Mouse (Mus musculus) MEL (cell line): ENCODE measurements around the gene Decr2. TPM values are rescaled to one million over a fixed set of nuclear protein-coding genes. Genes with fewer than 3 reads are reported as not detected.

Experiments used
- DNase-seq: peaks from one replicate; pipeline ENCODE4 v3.0.0; 2011; ENCODE audit warnings: low read depth, low spot score
- H3K27ac ChIP-seq: 2 replicates; pipeline ENCODE4 v1.5.1; 2012; ENCODE audit warnings: low read depth, mild to moderate bottlenecking, control low read depth, low read length, moderate library complexity; ENCODE audit not compliant: control insufficient read depth
- H3K27me3 ChIP-seq, 2 experiments: fragments of 150-350 bp in 1 of 2; sonication (generic) in 1 of 2; 2 replicates each; pipeline ENCODE4 v1.6.1; 2012; ENCODE audit warnings: low read length in 2 of 2, mild to moderate bottlenecking in 2 of 2, improper control_type of control experiment in 1 of 2, moderate library complexity in 1 of 2; ENCODE audit not compliant: insufficient read depth in 2 of 2, control insufficient read depth in 1 of 2
- H3K36me3 ChIP-seq, 2 experiments: 2 replicates each; pipeline ENCODE4 v1.6.1; 2012 to 2014; ENCODE audit warnings: low read length in 2 of 2, improper control_type of control experiment in 1 of 2, inconsistent platforms in 1 of 2, mild to moderate bottlenecking in 1 of 2; ENCODE audit not compliant: insufficient read depth in 2 of 2, control insufficient read depth in 1 of 2
- H3K4me1 ChIP-seq, 2 experiments: fragments of 150-350 bp in 1 of 2; sonication (generic) in 1 of 2; 2 replicates each; pipeline ENCODE4 v1.6.1; 2012; ENCODE audit warnings: low read length in 2 of 2, improper control_type of control experiment in 1 of 2, mild to moderate bottlenecking in 1 of 2; ENCODE audit not compliant: insufficient read depth in 2 of 2, control insufficient read depth in 1 of 2
- H3K4me3 ChIP-seq, 2 experiments: fragments of 150-350 bp in 1 of 2; sonication (generic) in 1 of 2; 2 replicates each; pipeline ENCODE4 v1.5.1; 2012; ENCODE audit warnings: low read depth in 2 of 2, low read length in 2 of 2, mild to moderate bottlenecking in 2 of 2, moderate library complexity in 2 of 2, control low read depth in 1 of 2, improper control_type of control experiment in 1 of 2; ENCODE audit not compliant: control insufficient read depth in 1 of 2, insufficient read depth in 1 of 2
- H3K79me2 ChIP-seq: 2 replicates; pipeline ENCODE4 v1.6.1; 2012; ENCODE audit warnings: mild to moderate bottlenecking, low read length, moderate library complexity; ENCODE audit not compliant: control insufficient read depth, poor library complexity, insufficient read depth
- H3K9ac ChIP-seq: 2 replicates; pipeline ENCODE4 v1.6.1; 2012; ENCODE audit warnings: low read depth, mild to moderate bottlenecking, control low read depth, low read length, moderate library complexity; ENCODE audit not compliant: control insufficient read depth, poor library complexity, severe bottlenecking
- H3K9me3 ChIP-seq: fragments of 150-350 bp; sonication (generic); replicated peaks from 2 replicates; pipeline ENCODE4 v1.6.1; 2012; ENCODE audit warnings: mild to moderate bottlenecking, low read length, improper control_type of control experiment, moderate library complexity; ENCODE audit not compliant: insufficient read depth
- BHLHE40 ChIP-seq: IDR thresholded peaks from 2 replicates; pipeline ENCODE4 v1.6.1; 2012; ENCODE audit warnings: low read depth, mild to moderate bottlenecking, inconsistent platforms, low read length, improper control_type of control experiment, borderline replicate concordance
- CHD2 ChIP-seq: IDR thresholded peaks from 2 replicates; pipeline ENCODE4 v1.6.1; 2011; ENCODE audit warnings: low read length, improper control_type of control experiment
- CTCF ChIP-seq, 3 experiments: IDR thresholded peaks in 2 of 3; conservative IDR thresholded peaks in 1 of 3; 2 replicates each; pipeline ENCODE4 v1.5.1; 2011 to 2012; ENCODE audit warnings: low read length in 3 of 3, low read depth in 2 of 3, mild to moderate bottlenecking in 2 of 3, improper control_type of control experiment in 1 of 3, inconsistent platforms in 1 of 3, mixed read lengths in 1 of 3, moderate library complexity in 1 of 3; ENCODE audit not compliant: control insufficient read depth in 1 of 3, insufficient read depth in 1 of 3, poor library complexity in 1 of 3, severe bottlenecking in 1 of 3
- ELF1 ChIP-seq: IDR thresholded peaks from 2 replicates; pipeline ENCODE4 v1.6.1; 2014; ENCODE audit warnings: low read depth, mild to moderate bottlenecking, inconsistent platforms, low read length, improper control_type of control experiment, moderate library complexity
- EP300 ChIP-seq, 2 experiments: IDR thresholded peaks; 2 replicates each; pipeline ENCODE4 v1.6.1; 2011; ENCODE audit warnings: improper control_type of control experiment in 2 of 2, low read length in 2 of 2, low read depth in 1 of 2, mild to moderate bottlenecking in 1 of 2
- ETS1 ChIP-seq: IDR thresholded peaks from 2 replicates; pipeline ENCODE4 v1.6.1; 2012; ENCODE audit warnings: low read depth, mild to moderate bottlenecking, inconsistent platforms, low read length, improper control_type of control experiment, moderate library complexity
- GABPA ChIP-seq: IDR thresholded peaks from 2 replicates; pipeline ENCODE4 v1.6.1; 2012; ENCODE audit warnings: low read depth, mild to moderate bottlenecking, inconsistent platforms, low read length, improper control_type of control experiment, moderate library complexity
- HCFC1 ChIP-seq: IDR thresholded peaks from 2 replicates; pipeline ENCODE4 v1.6.1; 2012; ENCODE audit warnings: low read depth, mild to moderate bottlenecking, inconsistent platforms, low read length, improper control_type of control experiment, moderate library complexity
- JUND ChIP-seq: IDR thresholded peaks from 2 replicates; pipeline ENCODE4 v1.6.1; 2011; ENCODE audit warnings: low read depth, mild to moderate bottlenecking, improper control_type of control experiment, low read length
- MAFK ChIP-seq: IDR thresholded peaks from 2 replicates; pipeline ENCODE4 v1.6.1; 2011; ENCODE audit warnings: low read depth, mild to moderate bottlenecking, low read length, improper control_type of control experiment, borderline replicate concordance
- MYC ChIP-seq: IDR thresholded peaks from 2 replicates; pipeline ENCODE4 v1.6.1; 2011; ENCODE audit warnings: low read depth, mild to moderate bottlenecking, low read length, improper control_type of control experiment, moderate library complexity
- NRF1 ChIP-seq: IDR thresholded peaks from 2 replicates; pipeline ENCODE4 v1.6.1; 2014; ENCODE audit warnings: low read depth, mild to moderate bottlenecking, inconsistent platforms, low read length, improper control_type of control experiment, moderate library complexity; ENCODE audit not compliant: poor library complexity, insufficient read depth, severe bottlenecking
- POLR2AphosphoS2 ChIP-seq: IDR thresholded peaks from 2 replicates; pipeline ENCODE4 v1.6.1; 2011; ENCODE audit warnings: low read length, improper control_type of control experiment
- RAD21 ChIP-seq: IDR thresholded peaks from 2 replicates; pipeline ENCODE4 v1.6.1; 2011; ENCODE audit warnings: mild to moderate bottlenecking, low read depth, low read length, improper control_type of control experiment
- SIN3A ChIP-seq: IDR thresholded peaks from 2 replicates; pipeline ENCODE4 v1.6.1; 2012; ENCODE audit warnings: low read length, improper control_type of control experiment, inconsistent platforms
- TAL1 ChIP-seq: IDR thresholded peaks from 2 replicates; pipeline ENCODE4 v1.6.1; 2012; ENCODE audit warnings: mild to moderate bottlenecking, inconsistent platforms, low read length, moderate library complexity, mixed read lengths
- TCF12 ChIP-seq: IDR thresholded peaks from 2 replicates; pipeline ENCODE4 v1.6.1; 2014; ENCODE audit warnings: low read depth, mild to moderate bottlenecking, inconsistent platforms, low read length, improper control_type of control experiment, moderate library complexity
- UBTF ChIP-seq: IDR thresholded peaks from 2 replicates; pipeline ENCODE4 v1.6.1; 2012; ENCODE audit warnings: low read depth, mild to moderate bottlenecking, inconsistent platforms, low read length, improper control_type of control experiment, moderate library complexity, borderline replicate concordance; ENCODE audit not compliant: insufficient read depth
- USF2 ChIP-seq, 2 experiments: IDR thresholded peaks; 2 replicates each; pipeline ENCODE4 v1.6.1; 2011 to 2012; ENCODE audit warnings: improper control_type of control experiment in 2 of 2, low read length in 2 of 2, borderline replicate concordance in 1 of 2, inconsistent platforms in 1 of 2, low read depth in 1 of 2, mild to moderate bottlenecking in 1 of 2; ENCODE audit not compliant: insufficient read depth in 1 of 2
- ZNF384 ChIP-seq: IDR thresholded peaks from 2 replicates; pipeline ENCODE4 v1.6.1; 2012; ENCODE audit warnings: low read depth, mild to moderate bottlenecking, inconsistent platforms, low read length, improper control_type of control experiment
- polyA plus RNA-seq, 2 experiments: library from polyadenylated mRNA; stranded (reverse) in 1 of 2; unstranded in 1 of 2; fragments of >175 nt in 1 of 2; fragments of >200 nt in 1 of 2; gene quantifications; 2 replicates each; pipeline versions ENCODE4 v1.2.1 to v1.2.4; 2012; ENCODE audit warnings: low replicate concordance in 2 of 2, low read depth in 1 of 2; ENCODE audit not compliant: insufficient read length in 2 of 2, insufficient read depth in 1 of 2, missing spikeins in 1 of 2
- total RNA-seq: library from RNA; depleted of rRNA; stranded (reverse); fragments of 300-350 nt; gene quantifications from 2 replicates; pipeline ENCODE4 v1.2.3, GENCODE M21; 2012

The Decr2 gene
- total and polyA plus RNA-seq, 3 experiments, result 6.5 to 11.3 TPM; not detected in 1

GRCm38 (mm10) chr17:26066488-26067020 is 23.6 kb downstream of the Decr2 start:
- no peak overlapping the region; the same call in 1 of the 2 replicates for H3K27ac ChIP-seq
- DNase-seq, result peak; percentile 62
- H3K27me3 ChIP-seq, result no peaks in the 10 kb centered on the region
- H3K4me1 ChIP-seq, result peaks cover 6 to 45% of the 10 kb centered on the region in 2 experiments
- peaks cover 0 to 21% of the 10 kb centered on the region in 2 experiments; a peak in 3 of 4 replicates for H3K36me3 ChIP-seq
- H3K79me2 ChIP-seq, result peaks cover 22% of the 10 kb centered on the region
- H3K4me3 ChIP-seq, result peak overlapping the region; percentile 19 to 36; a peak in 3 of 4 replicates
- no peak overlapping the region for H3K9ac ChIP-seq
- H3K9me3 ChIP-seq, result no peaks in the 10 kb centered on the region
- peak; percentile 24; the same call in 1 of the 2 replicates for TF ChIP-seq SIN3A
- TF ChIP-seq CHD2, result no peak
- TF ChIP-seq HCFC1, result no peak
- TF ChIP-seq ETS1, result 0 out of 2 replicates have a peak, but pooled peaks have one; percentile 41
- peak; percentile 14; the same call in 1 of the 2 replicates for TF ChIP-seq MAFK
- TF ChIP-seq NRF1, result no peak
- no peak for TF ChIP-seq JUND
- TF ChIP-seq BHLHE40, result peak; percentile 53; the same call in 1 of the 2 replicates
- no peak for TF ChIP-seq UBTF
- no peak for TF ChIP-seq TCF12
- TF ChIP-seq GABPA, result no peak

DNA sequence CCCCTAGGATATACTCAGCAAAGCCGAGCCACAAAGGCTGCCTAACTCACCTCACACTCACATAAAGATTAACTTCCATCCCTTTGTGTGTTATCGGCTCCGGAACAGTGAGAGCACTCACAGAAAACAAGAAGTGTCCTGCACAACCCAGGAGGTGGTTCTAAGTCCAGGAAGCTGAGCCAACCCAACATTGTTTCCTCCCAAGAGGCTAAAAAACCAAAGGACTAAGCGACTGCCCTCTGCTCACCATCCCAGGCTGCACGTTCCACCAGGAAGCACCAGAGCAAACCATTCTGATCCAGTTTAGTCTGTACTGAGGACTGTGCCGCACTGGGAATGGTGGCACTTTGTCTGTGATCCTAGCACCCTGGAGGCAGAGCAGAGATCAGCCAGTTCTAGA is 25.2 kb downstream of the Decr2 start:
- no peak overlapping the region for H3K9ac ChIP-seq
- H3K9me3 ChIP-seq, result no peaks in the 10 kb centered on the region
- DNase-seq, result peak; percentile 37
- peaks cover 0 to 17% of the 10 kb centered on the region in 2 experiments; a peak in 3 of 4 replicates for H3K36me3 ChIP-seq
- peaks cover 6 to 37% of the 10 kb centered on the region in 2 experiments for H3K4me1 ChIP-seq
- H3K27me3 ChIP-seq, result no peaks in the 10 kb centered on the region
- H3K4me3 ChIP-seq, result no peak overlapping the region
- TF ChIP-seq ELF1 (no peak), EP300 (IDR thresholded peaks at IDR 0.05; ENCODE audit: low read depth in 1 of 2, low read length in 2 of 2) (no peak), ZNF384 (no peak), MAFK (no peak), RAD21 (no peak), MYC (no peak), ETS1 (no peak), CTCF (IDR thresholded peaks at IDR 0.05 in 2 of 3, conservative IDR thresholded peaks at IDR 0.05 in 1 of 3; ENCODE audit: control insufficient read depth in 1 of 3, insufficient read depth in 1 of 3, low read depth in 2 of 3, low read length in 3 of 3, poor library complexity in 1 of 3, severe bottlenecking in 1 of 3) (no peak), POLR2AphosphoS2 (no peak), USF2 (IDR thresholded peaks at IDR 0.05; ENCODE audit: borderline replicate concordance in 1 of 2, insufficient read depth in 1 of 2, low read depth in 1 of 2, low read length in 2 of 2) (no peak), GABPA (no peak), BHLHE40 (no peak), TAL1 (no peak), SIN3A (no peak)
- no peak overlapping the region for H3K27ac ChIP-seq
- peaks cover 24% of the 10 kb centered on the region for H3K79me2 ChIP-seq
